8 mouse cellular contexts compared by ENCODE assay signal in genomic region chr9:106199535-106200272, GRCm38 (mm10). TPM values are rescaled to one million over a fixed set of nuclear protein-coding genes. Genes with fewer than 3 reads are reported as not detected.
DNase-seq lines count a peak whose midpoint lies in the region; ATAC-seq and TF ChIP-seq lines count a peak whose summit lies in the region.

TSS of gene Ppm1m (minus strand) at chr9:106199746.

- H3K36me3 ChIP-seq in midbrain, embryonic 16.5 days (ENCODE audit: control insufficient read depth, insufficient read depth, low read length) = no peaks in the 10 kb centered on the region

- H3K4me1 ChIP-seq in midbrain, embryonic 16.5 days (ENCODE audit: control insufficient read depth, insufficient read depth, low read length) = peaks cover 22% of the 10 kb centered on the region

- no peaks in the 10 kb centered on the region for H3K27me3 ChIP-seq in midbrain, embryonic 16.5 days (ENCODE audit: control insufficient read depth, insufficient read depth, low read depth, low read length)

- peak within 1 kb of the TSS; percentile 77 for H3K4me2 ChIP-seq in midbrain, embryonic 16.5 days (ENCODE audit: low read length)

- TF ChIP-seq CTCF in layer of hippocampus, adult 2 months (conservative IDR thresholded peaks at IDR 0.05) = no peak

- 45% methylated on average over 18 of the region's 18 CpGs for WGBS in midbrain, embryonic 16.5 days

- H3K4me3 ChIP-seq in layer of hippocampus, adult 2 months = peak within 1 kb of the TSS; percentile 55
- H3K4me3 ChIP-seq in midbrain, embryonic 16.5 days (ENCODE audit: low read depth, low read length) = peak within 1 kb of the TSS; percentile 55

- no peak for DNase-seq in layer of hippocampus, adult 2 months (ENCODE audit: low spot score in 2 of 2)
- no peak for DNase-seq in layer of hippocampus, adult 9-10 months (ENCODE audit: low spot score)
- DNase-seq in adrenal gland, postnatal 14 days = no peak
- DNase-seq in heart, adult 8-10 months (ENCODE audit: low spot score) = no peak
- DNase-seq in layer of hippocampus, postnatal 25 days (ENCODE audit: extremely low spot score in 1 of 2, low spot score in 1 of 2) = no peak
- DNase-seq in frontal cortex, postnatal 25 days (ENCODE audit: low spot score in 2 of 2) = no peak
- no peak for DNase-seq in cerebellum, postnatal 36 days

- peak within 1 kb of the TSS; percentile 72 for H3K9ac ChIP-seq in midbrain, embryonic 16.5 days (ENCODE audit: low read depth, low read length)

- ATAC-seq in midbrain, embryonic 16.5 days = no peak

- H3K27ac ChIP-seq in layer of hippocampus, adult 2 months = peak within 1 kb of the TSS; percentile 83
- no peak within 1 kb of the TSS for H3K27ac ChIP-seq in midbrain, embryonic 16.5 days (ENCODE audit: low read length)

- no peaks in the 10 kb centered on the region for H3K9me3 ChIP-seq in midbrain, embryonic 16.5 days (replicated peaks; ENCODE audit: control insufficient read depth, low read length, poor library complexity, severe bottlenecking)

RNA-seq across cellular contexts. Expression of gene Ppm1m, which starts in this region (rescaled TPM):
- 10 to 100 TPM; 19.4 to 21.8 TPM for total RNA-seq in layer of hippocampus, adult 2 months (2021)
- total RNA-seq in adrenal gland, postnatal 14 days (2021) = 133 and 136 TPM in 2 replicates
- 10 to 100 TPM in 3 of 4 experiments, 1 to 10 TPM in 1; 9.4 to 12.8 (median 12.3) TPM for total RNA-seq in heart, adult 8-10 months (2022)
- total RNA-seq in layer of hippocampus, postnatal 25 days (2021) = 10 to 100 TPM; 15.6 to 16.6 TPM
- 16.6 and 16.7 TPM in 2 replicates for polyA plus RNA-seq in midbrain, embryonic 16.5 days (2015; fragmentation: Nextera tagmentation; extraction: Ambion mirVana)
